Mouse (Mus musculus): Measurements from ENCODE around the gene Gm20812. TPM values are rescaled to one million over a fixed set of nuclear protein-coding genes. Genes with fewer than 3 reads are reported as not detected.
"Not testable (repeated sequence)": the region's sequence is repeated elsewhere in the genome, so short reads cannot be mapped to it uniquely, and the experiment has no call there.

The Gm20812 gene
- not detected in 2 replicates for polyA plus RNA-seq (2012; rRNA removed)

DNA sequence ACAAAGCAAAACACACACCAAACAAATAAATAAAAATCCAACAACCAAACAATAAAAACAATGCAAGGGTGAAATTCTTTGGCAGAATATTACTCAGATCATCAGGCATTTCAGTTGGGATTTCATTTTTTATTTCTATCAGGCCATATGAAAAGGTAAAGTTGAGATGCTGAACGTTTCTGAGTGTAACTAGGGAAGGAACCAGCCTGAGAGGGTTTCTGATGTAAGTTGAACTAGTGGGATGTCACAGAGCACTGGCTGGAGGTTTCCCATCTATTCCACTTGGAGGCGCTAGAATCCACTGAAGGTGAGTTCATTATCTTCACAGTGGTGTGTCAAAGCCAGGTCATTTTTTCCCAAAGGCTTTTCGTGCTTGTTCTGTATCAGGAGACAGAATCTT, at the start of gene Gm20812:
Gm20812 (plus strand) TSS at position 301 of the 400 bp plus-strand sequence.
- WGBS, result no CpG with 5 or more reads among the region's 3 CpGs
- DNase-seq; H3K4me3 ChIP-seq (ENCODE audit: control insufficient read depth, insufficient read depth, low read length); H3K27ac ChIP-seq (ENCODE audit: control insufficient read depth, insufficient read depth, low read length); H3K36me3 ChIP-seq (ENCODE audit: control insufficient read depth, insufficient read depth, low read length); H3K4me1 ChIP-seq (replicated peaks; ENCODE audit: control insufficient read depth, insufficient read depth, low read length); H3K27me3 ChIP-seq (ENCODE audit: control insufficient read depth, insufficient read depth, low read length): not testable (repeated sequence)

Other genes starting within 250 kb of the Gm20812 start
- gene Gm29554, start 108.0 kb upstream of the Gm20812 start, polyA plus RNA-seq (2012; rRNA removed), result not detected in 2 replicates